Mouse (Mus musculus) thymus, postnatal 0 days (tissue): ENCODE measurements around the gene Olfr1029. TPM values are rescaled to one million over a fixed set of nuclear protein-coding genes. Genes with fewer than 3 reads are reported as not detected.
"Not testable (repeated sequence)": the region's sequence is repeated elsewhere in the genome, so short reads cannot be mapped to it uniquely, and the experiment has no call there.

Source experiments
- DNase-seq: peaks from one replicate; pipeline ENCODE4 v3.0.0-alpha.2; 2015; ENCODE audit warnings: low spot score
- polyA plus RNA-seq: library from polyadenylated mRNA; unstranded; fragments of >200 nt; fragmentation: Nextera tagmentation; extraction: Ambion mirVana; gene quantifications from 2 replicates; pipeline ENCODE4 v1.2.1, GENCODE M21; 2015

Olfr1029 gene
- not detected in 2 replicates for polyA plus RNA-seq

DNA sequence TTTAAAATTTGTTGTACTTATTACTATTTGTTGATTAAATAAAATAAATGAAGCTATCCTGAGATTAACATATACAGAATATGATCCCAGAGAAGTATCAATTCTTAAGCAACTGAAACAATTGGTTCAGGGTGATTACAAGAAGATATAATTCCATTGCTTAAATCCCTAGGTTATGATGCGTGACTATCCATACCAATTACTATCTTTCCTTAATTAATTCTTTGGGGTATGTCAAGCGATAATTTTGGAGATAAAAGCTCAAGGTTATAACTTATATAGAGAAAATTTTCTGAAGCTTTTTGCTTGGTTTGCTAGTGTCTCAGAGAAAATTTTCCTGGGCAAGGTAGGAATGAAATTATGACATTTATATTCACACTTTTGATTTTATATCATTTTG is at the start of gene Olfr1029:
Gene Olfr1029, plus strand, starts transcription at position 301 of the 400 bp plus-strand sequence.
- no peak for DNase-seq

- DNase-seq: no peak
Observed at GRCm38 (mm10) chr2:85950137-85950536, 23.6 kb upstream of the Olfr1029 start, which contains the start of gene Olfr1028. Olfr1028 (plus strand) TSS chr2:85950437.

DNA sequence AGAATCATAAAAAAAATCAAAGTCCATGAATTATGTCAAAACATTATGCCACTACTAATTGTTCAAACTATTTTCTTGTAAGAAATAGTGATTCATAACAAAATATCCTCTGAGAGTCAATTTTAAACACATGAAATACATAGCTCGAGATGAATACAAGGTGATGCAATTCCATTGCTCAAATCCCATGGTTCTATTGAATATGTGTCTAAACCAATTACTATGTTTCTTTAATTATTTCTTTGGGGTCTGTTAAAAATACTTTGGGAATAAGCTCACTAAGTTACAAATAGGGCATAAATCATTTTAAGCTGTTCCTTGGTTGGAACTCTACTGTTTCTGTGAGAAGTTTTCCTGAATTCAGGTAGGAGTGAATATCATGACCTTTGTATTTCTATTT is 5.3 kb downstream of the Olfr1029 start, which contains the start of gene Olfr1030:
Gene Olfr1030, plus strand, starts transcription at position 301 of the 400 bp plus-strand sequence.
- no peak for DNase-seq

GRCm38 (mm10) chr2:85990004-85990403 is 16.3 kb downstream of the Olfr1029 start, which contains the start of gene Olfr1031:
Olfr1031 (plus strand) TSS chr2:85990304.
- no peak for DNase-seq

DNA sequence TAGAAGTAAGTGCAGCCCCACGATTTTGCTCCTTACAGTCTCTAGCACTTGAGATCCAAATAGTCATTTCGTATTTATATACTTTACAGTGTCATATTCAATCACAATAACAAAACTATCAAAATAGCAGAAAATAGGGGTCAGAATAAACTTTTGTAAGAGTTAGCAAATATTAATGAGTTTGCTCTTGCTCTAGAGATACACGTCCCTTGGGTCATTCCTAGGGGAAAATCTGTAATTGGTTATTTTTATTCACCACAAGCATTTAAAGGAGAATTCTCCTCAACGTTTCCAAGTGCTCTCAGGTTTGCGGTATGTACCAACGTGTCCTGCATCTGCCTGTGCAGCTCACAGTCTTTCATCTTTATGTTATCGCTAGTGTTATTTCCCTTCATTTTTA is 31.5 kb downstream of the Olfr1029 start, which contains the start of gene Olfr1032:
Gene Olfr1032, plus strand, starts transcription at position 301 of the 400 bp plus-strand sequence.
- DNase-seq: no peak

DNA sequence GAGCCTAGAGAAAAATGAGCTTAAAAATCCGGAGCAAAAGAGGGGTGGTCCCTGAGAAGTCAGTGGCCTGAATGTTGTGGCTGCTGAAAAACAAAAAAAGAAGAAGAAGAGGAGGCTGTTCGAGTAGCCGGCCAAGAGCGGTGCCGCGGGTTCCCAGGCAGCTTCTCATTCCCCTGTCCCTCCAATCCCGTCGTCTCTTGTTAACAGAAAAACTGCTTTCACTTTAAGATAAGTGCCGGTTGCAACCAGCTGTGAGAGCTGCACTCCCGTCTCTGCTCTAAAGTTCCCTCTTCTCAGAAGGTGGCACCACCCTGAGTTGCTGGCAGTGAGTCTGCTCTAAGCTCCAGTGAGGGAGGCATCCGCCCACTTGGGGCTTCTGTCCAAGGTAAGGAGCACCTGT is 46.7 kb downstream of the Olfr1029 start, which contains the start of gene Olfr1033:
Gene Olfr1033, plus strand, starts transcription at position 228 of the 400 bp plus-strand sequence.
- DNase-seq: peak; percentile 48

- not testable (repeated sequence) for DNase-seq
Observed at GRCm38 (mm10) chr2:86021518-86021917, 47.8 kb downstream of the Olfr1029 start.

Other genes with a start within 250 kb of the Olfr1029 start
- not detected in 2 replicates for gene Olfr1012, start 211.1 kb upstream of the Olfr1029 start, polyA plus RNA-seq
- not detected in 2 replicates for gene Olfr1013, start 206.8 kb upstream of the Olfr1029 start, polyA plus RNA-seq
- not detected in 2 replicates for gene Olfr1014, start 201.2 kb upstream of the Olfr1029 start, polyA plus RNA-seq
- gene Olfr1015, start 191.9 kb upstream of the Olfr1029 start, polyA plus RNA-seq: not detected in 2 replicates
- gene Olfr1016, start 171.4 kb upstream of the Olfr1029 start, polyA plus RNA-seq: not detected in 2 replicates
- not detected in 2 replicates for gene Olfr1018, start 155.4 kb upstream of the Olfr1029 start, polyA plus RNA-seq
- not detected in 2 replicates for gene Olfr1019, start 128.4 kb upstream of the Olfr1029 start, polyA plus RNA-seq
- not detected in 2 replicates for gene Olfr1020, start 126.9 kb upstream of the Olfr1029 start, polyA plus RNA-seq
- not detected in 2 replicates for gene Olfr1022, start 105.3 kb upstream of the Olfr1029 start, polyA plus RNA-seq
- gene Olfr1023, start 88.3 kb upstream of the Olfr1029 start, polyA plus RNA-seq: not detected in 2 replicates
- gene Olfr1024, start 68.8 kb upstream of the Olfr1029 start, polyA plus RNA-seq: not detected in 2 replicates
- not detected in 2 replicates for gene Olfr1025-ps1, start 58.7 kb upstream of the Olfr1029 start, polyA plus RNA-seq
- not detected in 2 replicates for gene Olfr1026, start 52.3 kb upstream of the Olfr1029 start, polyA plus RNA-seq
- not detected in 2 replicates for gene Olfr1028, start 23.5 kb upstream of the Olfr1029 start, polyA plus RNA-seq
- gene Olfr1030, start 5.4 kb downstream of the Olfr1029 start, polyA plus RNA-seq: not detected in 2 replicates
- not detected in 2 replicates for gene Olfr1031, start 16.4 kb downstream of the Olfr1029 start, polyA plus RNA-seq
- not detected in 2 replicates for gene Olfr1032, start 31.6 kb downstream of the Olfr1029 start, polyA plus RNA-seq
- gene Olfr1033, start 46.7 kb downstream of the Olfr1029 start, polyA plus RNA-seq: 1.7 and 2.3 TPM in 2 replicates
- 0.03 and 0.05 TPM in 2 replicates for gene Olfr1034, start 72.0 kb downstream of the Olfr1029 start, polyA plus RNA-seq
- not detected in 2 replicates for gene Olfr1036, start 100.1 kb downstream of the Olfr1029 start, polyA plus RNA-seq
- not detected in 2 replicates for gene Olfr1037, start 113.5 kb downstream of the Olfr1029 start, polyA plus RNA-seq
- gene Olfr1039, start 162.0 kb downstream of the Olfr1029 start, polyA plus RNA-seq: not detected in 2 replicates
- not detected in 2 replicates for gene Olfr1040, start 172.8 kb downstream of the Olfr1029 start, polyA plus RNA-seq
- gene Olfr1042, start 187.9 kb downstream of the Olfr1029 start, polyA plus RNA-seq: not detected in 2 replicates
- not detected in 2 replicates for gene Olfr1043, start 193.6 kb downstream of the Olfr1029 start, polyA plus RNA-seq
- not detected in 2 replicates for gene Olfr1044, start 203.9 kb downstream of the Olfr1029 start, polyA plus RNA-seq
- not detected in 2 replicates for gene Olfr52, start 211.8 kb downstream of the Olfr1029 start, polyA plus RNA-seq
- gene Olfr1045, start 229.1 kb downstream of the Olfr1029 start, polyA plus RNA-seq: not detected in 2 replicates
- not detected in 2 replicates for gene Olfr1046, start 245.4 kb downstream of the Olfr1029 start, polyA plus RNA-seq